Mouse (Mus musculus) Patski (cell line): Measurements from ENCODE around the gene AY358078. TPM values are rescaled to one million over a fixed set of nuclear protein-coding genes. Genes with fewer than 3 reads are reported as not detected.
A peak's percentile ranks its signal among the peaks of the same experiment; 100 is the strongest.

Experiments
- ATAC-seq: fragments of 100-300 bp; one replicate; pipeline ENCODE4 v1.8.0; 2021
- CTCF ChIA-PET: fragments of 350-600 bp; sonication (Branson Sonifier 250); formaldehyde crosslinking; loops from one replicate; lab custom pipeline; 2022; ENCODE audit warnings: inconsistent platforms; lab: Charles Lee
- POLR2A ChIA-PET: fragments of 350-600 bp; sonication (Branson Sonifier 250); formaldehyde crosslinking; loops from one replicate; lab custom pipeline; 2022; ENCODE audit warnings: antibody characterized with exemption, inconsistent platforms; lab: Charles Lee
- DNase-seq: peaks from one replicate; pipeline ENCODE4 v3.0.0-alpha.2; 2011; ENCODE audit warnings: low read depth, low spot score
- H3K27me3 ChIP-seq: fragments of 371-371 bp; one replicate; pipeline ENCODE4 v1.5.1; 2021
- CTCF ChIP-seq: fragments of 100-300 bp; IDR thresholded peaks from one replicate; pipeline ENCODE4 v1.5.1; 2021
- in situ Hi-C: fragments of 300-500 bp; cut with MboI; formaldehyde crosslinking; loops from 3 replicates; pipeline ENCODE4 v1.11.1; 2018; ENCODE audit warnings: low pct_unique_long_range_greater_than_20kb, mixed read lengths
- polyA plus RNA-seq: library from polyadenylated mRNA; unstranded; gene quantifications from one replicate; pipeline ENCODE4 v1.2.3, GENCODE M21; 2021

AY358078 gene
- polyA plus RNA-seq, 1 experiment from 2014 or later, result not detected

DNA sequence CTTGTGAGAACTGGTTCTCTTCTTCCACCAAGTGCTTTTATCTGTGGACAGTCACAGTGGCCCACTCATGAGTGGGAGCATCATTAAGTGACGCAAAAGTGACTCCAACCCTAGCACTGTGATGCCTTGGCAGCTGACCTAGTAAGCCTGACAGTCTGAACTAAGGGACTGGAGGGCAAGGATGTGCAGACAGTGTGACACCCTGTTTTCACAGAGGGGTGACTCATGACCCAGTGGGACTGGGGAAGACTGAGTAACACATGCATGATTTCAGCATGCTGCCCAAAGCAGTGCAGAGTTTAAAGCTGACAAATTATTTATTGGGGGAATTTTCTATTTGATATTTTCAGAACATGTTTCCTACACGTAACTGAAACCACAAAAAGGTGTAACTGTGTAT lies 70.9 kb downstream of the AY358078 start:
- CTCF ChIA-PET, result interaction anchor here (1.6 kb wide), 1 partner anchor 13 kb away, joined by 6 read pairs; no protein-coding TSS in a partner anchor
- no peak for DNase-seq
- no peaks in the 10 kb centered on the region for H3K27me3 ChIP-seq
- in situ Hi-C loops, result no loop called here
- TF ChIP-seq CTCF, result no peak
- ATAC-seq, result peak; percentile 60
- POLR2A ChIA-PET, result no interaction called here

DNA sequence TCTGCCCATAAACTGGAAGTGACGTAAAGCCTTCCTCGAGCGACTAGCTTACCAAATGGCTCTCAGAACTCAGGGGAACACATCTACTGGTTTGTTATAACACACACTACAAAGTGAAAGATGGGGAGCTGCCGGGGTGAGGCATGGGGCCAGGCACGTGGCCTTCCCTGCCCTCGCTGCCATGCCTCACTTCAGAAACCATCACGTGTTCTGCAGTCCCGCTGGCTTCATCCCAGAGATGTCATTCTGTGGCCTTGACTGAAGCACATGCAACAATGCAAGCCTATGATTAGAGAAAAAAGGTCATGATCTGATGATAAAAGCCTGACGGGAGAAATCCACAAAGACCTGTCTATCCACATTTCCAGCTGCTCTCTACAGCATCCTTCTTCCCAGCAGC lies 71.9 kb downstream of the AY358078 start:
- no peaks in the 10 kb centered on the region for H3K27me3 ChIP-seq
- TF ChIP-seq CTCF, result no peak
- DNase-seq (no peak), ATAC-seq (no peak)
- CTCF ChIA-PET, result interaction anchor here (1.4 kb wide), 1 partner anchor 12 kb away, joined by 4 read pairs; no protein-coding TSS in a partner anchor
- POLR2A ChIA-PET, result no interaction called here
- in situ Hi-C loops, result no loop called here

Other genes starting within 250 kb of the AY358078 start
- gene Gm5622, start 247.3 kb upstream of the AY358078 start, polyA plus RNA-seq, result not detected
- gene Gm17175, start 226.0 kb upstream of the AY358078 start, polyA plus RNA-seq, result not detected
- gene Gm17174, start 207.9 kb upstream of the AY358078 start, polyA plus RNA-seq, result not detected
- not detected for gene Gm17078, start 188.7 kb upstream of the AY358078 start, polyA plus RNA-seq
- gene Gm4181, start 164.4 kb upstream of the AY358078 start, polyA plus RNA-seq, result not detected
- not detected for gene Gm17079, start 104.6 kb upstream of the AY358078 start, polyA plus RNA-seq
- gene Gm5800, start 82.9 kb upstream of the AY358078 start, polyA plus RNA-seq, result not detected
- gene Ang4, start 26.5 kb upstream of the AY358078 start, polyA plus RNA-seq, result not detected
- gene Ear6, start 53.7 kb downstream of the AY358078 start, polyA plus RNA-seq, result not detected
- gene Mettl17, start 84.8 kb downstream of the AY358078 start, polyA plus RNA-seq, result 27.5 TPM
- 0.15 TPM for gene Slc39a2, start 92.8 kb downstream of the AY358078 start, polyA plus RNA-seq
- gene Ndrg2, start 114.1 kb downstream of the AY358078 start, polyA plus RNA-seq, result 1.1 TPM
- gene Tppp2, start 118.4 kb downstream of the AY358078 start, polyA plus RNA-seq, result not detected
- not detected for gene Rnase13, start 122.7 kb downstream of the AY358078 start, polyA plus RNA-seq
- gene Arhgef40, start 184.7 kb downstream of the AY358078 start, polyA plus RNA-seq, result 80.2 TPM
- 3.4 TPM for gene Tmem253, start 215.6 kb downstream of the AY358078 start, polyA plus RNA-seq
- 74.8 TPM for gene Zfp219, start 220.7 kb downstream of the AY358078 start, polyA plus RNA-seq
- not detected for gene Olfr221, start 242.4 kb downstream of the AY358078 start, polyA plus RNA-seq